Mouse (Mus musculus) MEL (cell line): ENCODE measurements around the gene Lmnb2.

Experiments
- CTCF ChIP-seq, 3 experiments: IDR thresholded peaks in 2 of 3; conservative IDR thresholded peaks in 1 of 3; 2 replicates each; pipeline ENCODE4 v1.5.1; 2011 to 2012; ENCODE audit warnings: low read length in 3 of 3, low read depth in 2 of 3, mild to moderate bottlenecking in 2 of 3, improper control_type of control experiment in 1 of 3, inconsistent platforms in 1 of 3, mixed read lengths in 1 of 3, moderate library complexity in 1 of 3; ENCODE audit not compliant: control insufficient read depth in 1 of 3, insufficient read depth in 1 of 3, poor library complexity in 1 of 3, severe bottlenecking in 1 of 3
- E2F4 ChIP-seq: IDR thresholded peaks from 2 replicates; pipeline ENCODE4 v1.6.1; 2011; ENCODE audit warnings: low read depth, low read length, improper control_type of control experiment, borderline replicate concordance
- ETS1 ChIP-seq: IDR thresholded peaks from 2 replicates; pipeline ENCODE4 v1.6.1; 2012; ENCODE audit warnings: low read depth, mild to moderate bottlenecking, inconsistent platforms, low read length, improper control_type of control experiment, moderate library complexity
- GATA1 ChIP-seq: IDR thresholded peaks from 2 replicates; pipeline ENCODE4 v1.6.1; 2011; ENCODE audit warnings: low read depth, low read length, improper control_type of control experiment
- NELFE ChIP-seq: IDR thresholded peaks from 2 replicates; pipeline ENCODE4 v1.6.1; 2011; ENCODE audit warnings: low read depth, low read length, improper control_type of control experiment
- NRF1 ChIP-seq: IDR thresholded peaks from 2 replicates; pipeline ENCODE4 v1.6.1; 2014; ENCODE audit warnings: low read depth, mild to moderate bottlenecking, inconsistent platforms, low read length, improper control_type of control experiment, moderate library complexity; ENCODE audit not compliant: poor library complexity, insufficient read depth, severe bottlenecking
- TCF12 ChIP-seq: IDR thresholded peaks from 2 replicates; pipeline ENCODE4 v1.6.1; 2014; ENCODE audit warnings: low read depth, mild to moderate bottlenecking, inconsistent platforms, low read length, improper control_type of control experiment, moderate library complexity
- ZMIZ1 ChIP-seq: IDR thresholded peaks from 2 replicates; pipeline ENCODE4 v1.6.1; 2012; ENCODE audit warnings: low read depth, mild to moderate bottlenecking, inconsistent platforms, low read length, improper control_type of control experiment, moderate library complexity

DNA sequence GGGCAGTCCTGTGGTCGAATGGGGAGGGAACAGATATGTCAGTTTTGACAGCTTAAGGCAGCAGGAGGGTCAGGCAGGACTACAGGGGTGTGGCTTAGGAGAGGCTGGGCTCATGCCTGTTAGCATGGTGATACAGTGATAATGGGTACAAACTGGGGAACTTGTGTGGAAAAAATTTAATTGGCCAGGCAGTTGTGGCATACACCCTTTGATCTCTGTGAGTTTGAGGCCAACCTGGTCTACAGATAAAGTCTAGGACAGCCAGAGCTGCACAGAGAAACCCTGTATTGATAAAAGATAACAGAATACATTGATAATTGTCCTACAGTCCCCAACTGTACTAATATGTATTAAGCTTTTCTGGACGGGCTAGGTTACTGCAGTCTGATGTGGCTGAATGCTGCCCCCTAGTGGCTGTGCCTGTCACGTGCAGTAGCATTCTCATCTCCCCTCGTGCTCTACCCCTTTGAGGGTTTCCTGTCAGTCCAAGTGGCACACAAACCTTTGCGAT, 37.9 kb downstream of the Lmnb2 start:
- TF ChIP-seq CTCF (IDR thresholded peaks at IDR 0.05 in 2 of 3, conservative IDR thresholded peaks at IDR 0.05 in 1 of 3; ENCODE audit: control insufficient read depth in 1 of 3, insufficient read depth in 1 of 3, low read depth in 2 of 3, low read length in 3 of 3, poor library complexity in 1 of 3, severe bottlenecking in 1 of 3) = peak; percentile 96 to 99 (median 99)
- TF ChIP-seq ETS1 = no peak
- TF ChIP-seq TCF12 = no peak
- TF ChIP-seq E2F4 = no peak
- TF ChIP-seq NRF1 = 0 out of 2 replicates have a peak, but pooled peaks have one; percentile 5
- peak; percentile 12; the same call in 1 of the 2 replicates for TF ChIP-seq NELFE
- TF ChIP-seq GATA1 = peak; percentile 43; the same call in 1 of the 2 replicates
- TF ChIP-seq ZMIZ1 = no peak
